Mouse (Mus musculus) ES-Bruce4 (cell line): ENCODE measurements around the gene Psma6. TPM values are rescaled to one million over a fixed set of nuclear protein-coding genes. Genes with fewer than 3 reads are reported as not detected.

Experiments
- H3K27ac ChIP-seq: 2 replicates; pipeline ENCODE4 v1.5.1; 2012; ENCODE audit warnings: low read length, inconsistent platforms; ENCODE audit not compliant: insufficient read depth
- H3K27me3 ChIP-seq: 2 replicates; pipeline ENCODE4 v1.6.1; 2012; ENCODE audit warnings: mild to moderate bottlenecking, low read length, inconsistent platforms; ENCODE audit not compliant: control insufficient read depth, poor library complexity, insufficient read depth, severe bottlenecking
- H3K36me3 ChIP-seq: 2 replicates; pipeline ENCODE4 v1.6.1; 2012; ENCODE audit warnings: inconsistent platforms, mild to moderate bottlenecking, low read length, moderate library complexity; ENCODE audit not compliant: control insufficient read depth, poor library complexity, insufficient read depth, severe bottlenecking
- H3K4me1 ChIP-seq: one replicate; pipeline ENCODE4 v1.8.1; 2011; ENCODE audit warnings: low read length; ENCODE audit not compliant: control insufficient read depth, insufficient read depth
- H3K4me3 ChIP-seq: 2 replicates; pipeline ENCODE4 v1.5.1; 2011; ENCODE audit warnings: low read depth, mild to moderate bottlenecking, low read length
- H3K9ac ChIP-seq: 2 replicates; pipeline ENCODE4 v1.6.1; 2012; ENCODE audit warnings: low read depth, mild to moderate bottlenecking, inconsistent platforms; ENCODE audit not compliant: poor library complexity, severe bottlenecking
- H3K9me3 ChIP-seq: replicated peaks from 2 replicates; pipeline ENCODE4 v1.6.1; 2012; ENCODE audit warnings: mild to moderate bottlenecking, low read length, inconsistent platforms; ENCODE audit not compliant: control insufficient read depth, poor library complexity, insufficient read depth, severe bottlenecking
- CTCF ChIP-seq: IDR thresholded peaks from one replicate; pipeline ENCODE4 v1.8.1; 2011; ENCODE audit warnings: low read depth, low read length
- EP300 ChIP-seq: IDR thresholded peaks from 2 replicates; pipeline ENCODE4 v1.6.1; 2011; ENCODE audit warnings: low read depth, low read length; ENCODE audit not compliant: insufficient read depth
- POLR2A ChIP-seq: IDR thresholded peaks from one replicate; pipeline ENCODE4 v1.8.1; 2011; ENCODE audit warnings: low read length; ENCODE audit not compliant: insufficient read depth
- polyA plus RNA-seq: library from polyadenylated mRNA; stranded (reverse); fragments of >200 nt; gene quantifications from 2 replicates; pipeline ENCODE4 v1.2.4, GENCODE M21; 2011; ENCODE audit warnings: low read depth; ENCODE audit not compliant: missing spikeins, insufficient read depth, insufficient read length

Psma6 gene
- polyA plus RNA-seq, 1 experiment: 308 TPM

DNA sequence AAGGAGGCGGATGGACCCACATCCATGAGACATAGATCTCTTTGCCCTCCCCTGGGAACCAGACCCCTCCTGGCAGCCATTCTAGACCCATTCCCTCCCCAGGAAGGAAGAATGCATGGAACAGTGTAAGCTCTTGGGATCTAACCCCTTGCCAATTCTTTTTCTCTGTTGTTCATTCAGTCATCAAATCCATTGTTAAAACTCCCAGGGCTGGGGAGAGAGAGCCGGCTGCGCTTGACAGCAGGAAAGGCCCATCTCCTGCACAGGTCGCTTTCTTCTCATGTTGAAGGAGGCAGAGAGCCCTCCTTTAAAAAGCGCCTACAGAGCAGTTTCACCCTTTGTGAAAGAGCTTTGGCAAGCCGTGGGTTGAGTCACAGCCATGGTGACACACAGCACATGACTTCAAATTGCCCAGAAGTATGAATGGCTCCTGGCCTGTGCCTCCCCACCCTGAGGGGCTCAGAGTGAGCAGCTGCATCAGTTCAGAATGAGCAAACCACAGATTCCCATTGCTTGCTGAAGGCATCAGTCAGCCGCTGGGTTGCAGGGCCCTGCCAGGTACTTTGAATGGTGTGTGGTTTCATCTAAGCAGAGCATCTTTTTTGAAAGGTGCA lies 82.2 kb downstream of the Psma6 start:
- Histone ChIP-seq H3K27ac (no peak overlapping the region), H3K4me1 (peaks cover 10% of the 10 kb centered on the region), H3K27me3 (no peaks in the 10 kb centered on the region)

DNA sequence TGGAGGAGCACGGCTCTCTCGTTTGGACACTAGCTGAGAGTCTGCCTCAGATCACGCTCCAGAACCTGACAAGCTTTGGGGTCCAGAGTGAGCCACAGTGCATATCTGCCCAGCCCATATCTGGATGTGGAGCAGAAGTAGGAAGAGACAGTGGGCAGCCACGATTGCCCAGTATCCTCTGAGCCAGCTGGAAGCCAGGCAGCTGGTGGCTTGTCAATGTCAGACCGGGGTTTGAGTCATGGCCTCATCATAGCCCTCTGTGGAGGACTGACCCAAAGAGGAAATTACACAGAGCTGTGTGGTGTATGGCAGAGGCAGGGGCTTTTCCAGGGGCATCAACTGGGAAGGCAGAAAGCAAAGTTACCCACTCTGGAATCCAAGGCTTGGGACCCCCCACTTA lies 82.8 kb downstream of the Psma6 start:
- H3K4me1 ChIP-seq: peaks cover 13% of the 10 kb centered on the region
- H3K9ac ChIP-seq: no peak overlapping the region
- H3K4me3 ChIP-seq: no peak overlapping the region
- no peak overlapping the region for H3K27ac ChIP-seq
- H3K36me3 ChIP-seq: no peaks in the 10 kb centered on the region
- TF ChIP-seq POLR2A: no peak
- no peaks in the 10 kb centered on the region for H3K27me3 ChIP-seq
- H3K9me3 ChIP-seq: no peaks in the 10 kb centered on the region

More for the DNA sequence above, 82.2 kb downstream of the Psma6 start:
- H3K9me3 ChIP-seq: no peaks in the 10 kb centered on the region
- TF ChIP-seq POLR2A (no peak), CTCF (no peak), EP300 (no peak)
- H3K9ac ChIP-seq: no peak overlapping the region
- H3K36me3 ChIP-seq: no peaks in the 10 kb centered on the region
- no peak overlapping the region for H3K4me3 ChIP-seq

DNA sequence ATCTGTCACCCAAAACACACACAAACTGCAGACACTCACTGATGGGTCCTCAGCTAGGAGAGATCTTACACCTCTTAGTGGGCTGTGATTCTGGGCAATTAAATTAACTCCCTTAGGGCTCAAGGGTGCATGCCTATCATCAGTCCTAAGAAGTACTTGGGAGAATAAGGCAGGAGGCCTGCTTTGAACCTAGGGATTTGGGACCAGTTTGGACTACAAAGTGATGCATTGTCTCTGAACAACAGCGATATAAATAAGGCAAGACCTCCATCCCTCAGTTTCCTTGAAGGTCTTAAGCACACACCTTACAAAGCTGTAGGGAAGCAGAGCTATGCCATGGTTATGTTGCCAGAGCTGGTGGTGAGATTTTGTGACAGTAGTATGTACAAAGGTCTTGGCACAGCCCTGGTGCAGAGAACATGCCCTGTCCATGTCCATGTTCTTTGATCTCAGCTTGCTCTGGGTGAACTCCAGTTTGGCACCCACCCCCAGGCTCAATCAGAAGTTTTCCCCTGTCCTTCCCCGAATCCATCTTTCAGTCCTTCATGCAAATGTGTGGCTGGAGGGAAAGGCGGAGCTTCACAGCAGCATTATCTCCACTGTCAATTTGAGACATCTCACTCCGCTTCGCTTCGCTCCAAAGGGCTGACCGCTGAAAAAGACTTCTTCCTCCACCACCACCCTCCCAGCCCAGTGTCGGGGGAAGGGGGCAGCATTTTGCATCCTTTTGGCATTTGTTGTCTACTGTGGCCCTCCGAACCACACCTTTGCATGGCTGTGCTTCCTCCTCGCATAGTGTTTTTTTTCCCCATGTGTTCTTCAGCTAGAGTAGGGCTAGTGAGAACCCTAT lies 83.5 kb downstream of the Psma6 start:
- TF ChIP-seq CTCF: no peak
- TF ChIP-seq EP300: no peak
- TF ChIP-seq POLR2A: no peak
- Histone ChIP-seq H3K4me1 (peaks cover 14% of the 10 kb centered on the region), H3K27ac (no peak overlapping the region), H3K4me3 (no peak overlapping the region), H3K9ac (no peak overlapping the region), H3K9me3 (no peaks in the 10 kb centered on the region), H3K27me3 (no peaks in the 10 kb centered on the region), H3K36me3 (no peaks in the 10 kb centered on the region)

Other genes starting within 250 kb of the Psma6 start
- gene Srp54b, start 229.1 kb upstream of the Psma6 start, polyA plus RNA-seq: 41.9 and 56.4 TPM in 2 replicates
- gene 1700047I17Rik2, start 184.6 kb upstream of the Psma6 start, polyA plus RNA-seq: 16.6 TPM in 1 of 2 replicates, not detected in the other
- 74.2 and 76.7 TPM in 2 replicates for gene Srp54c, start 154.1 kb upstream of the Psma6 start, polyA plus RNA-seq
- 32.6 and 34.1 TPM in 2 replicates for gene 1110008L16Rik, start 84.6 kb upstream of the Psma6 start, polyA plus RNA-seq
- 28.3 and 33.7 TPM in 2 replicates for gene Ppp2r3c, start 81.2 kb upstream of the Psma6 start, polyA plus RNA-seq
- gene Nfkbia, start 108.4 kb downstream of the Psma6 start, polyA plus RNA-seq: 40.9 and 45.3 TPM in 2 replicates
- 0.40 TPM in 1 of 2 replicates, not detected in the other for gene Aldoart2, start 181.0 kb downstream of the Psma6 start, polyA plus RNA-seq
- gene Insm2, start 215.2 kb downstream of the Psma6 start, polyA plus RNA-seq: not detected in 2 replicates